Mouse (Mus musculus) testis, adult 2 months (tissue): Measurements from ENCODE around the gene Ugt1a6a. TPM values are rescaled to one million over a fixed set of nuclear protein-coding genes. Genes with fewer than 3 reads are reported as not detected.

Source experiments
- H3K27ac ChIP-seq: fragments of 200-500 bp; 2 replicates; pipeline ENCODE4 v1.5.1; 2012; ENCODE audit warnings: low read depth, low read length; ENCODE audit not compliant: control insufficient read depth, insufficient read depth
- H3K27me3 ChIP-seq: fragments of 200-500 bp; 2 replicates; pipeline ENCODE4 v1.6.1; 2012; ENCODE audit warnings: mild to moderate bottlenecking, low read length, moderate library complexity; ENCODE audit not compliant: control insufficient read depth, insufficient read depth
- H3K36me3 ChIP-seq: fragments of 200-500 bp; 2 replicates; pipeline ENCODE4 v1.6.1; 2012; ENCODE audit warnings: mild to moderate bottlenecking, low read length; ENCODE audit not compliant: control insufficient read depth, insufficient read depth
- H3K4me1 ChIP-seq: fragments of 200-500 bp; 2 replicates; pipeline ENCODE4 v1.6.1; 2012; ENCODE audit warnings: low read length; ENCODE audit not compliant: control insufficient read depth, insufficient read depth
- H3K4me3 ChIP-seq: fragments of 200-500 bp; 2 replicates; pipeline ENCODE4 v1.5.1; 2012; ENCODE audit warnings: low read depth, mild to moderate bottlenecking, low read length, moderate library complexity, mixed read lengths; ENCODE audit not compliant: control insufficient read depth
- CTCF ChIP-seq: fragments of 200-500 bp; IDR thresholded peaks from 2 replicates; pipeline ENCODE4 v1.5.1; 2012; ENCODE audit warnings: low read depth, mild to moderate bottlenecking, inconsistent platforms, low read length, moderate library complexity; ENCODE audit not compliant: control insufficient read depth, insufficient read depth, insufficient replicate concordance
- POLR2A ChIP-seq: fragments of 200-500 bp; IDR thresholded peaks from 2 replicates; pipeline ENCODE4 v1.6.1; 2012; ENCODE audit warnings: low read depth, mild to moderate bottlenecking, inconsistent platforms, low read length, moderate library complexity; ENCODE audit not compliant: control insufficient read depth
- polyA plus RNA-seq: library from polyadenylated mRNA; depleted of rRNA; stranded (reverse); fragments of >200 nt; gene quantifications from 2 replicates; pipeline ENCODE4 v1.2.3, GENCODE M21; 2012

The Ugt1a6a gene
- polyA plus RNA-seq, 1 experiment = 26.9 TPM

- TF ChIP-seq CTCF (no peak), POLR2A (no peak)
- Histone ChIP-seq H3K36me3 (no peaks in the 10 kb centered on the region), H3K27me3 (no peaks in the 10 kb centered on the region), H3K27ac (no peak overlapping the region), H3K4me3 (no peak overlapping the region), H3K4me1 (no peaks in the 10 kb centered on the region)
These were observed 118.9 kb downstream of the Ugt1a6a start for GRCm38 (mm10) chr1:88253540-88253939.

GRCm38 (mm10) chr1:88254793-88255465, 120.3 kb downstream of the Ugt1a6a start:
- H3K27me3 ChIP-seq = no peaks in the 10 kb centered on the region

GRCm38 (mm10) chr1:88255466-88255857, 120.9 kb downstream of the Ugt1a6a start:
- Histone ChIP-seq H3K4me3 (no peak overlapping the region), H3K4me1 (no peaks in the 10 kb centered on the region; the same call in 1 of the 2 replicates), H3K27ac (no peak overlapping the region), H3K27me3 (no peaks in the 10 kb centered on the region), H3K36me3 (no peaks in the 10 kb centered on the region)
- no peak for TF ChIP-seq POLR2A
- no peak for TF ChIP-seq CTCF

More at GRCm38 (mm10) chr1:88254793-88255465, 120.3 kb downstream of the Ugt1a6a start:
- H3K4me1 ChIP-seq = no peaks in the 10 kb centered on the region; the same call in 1 of the 2 replicates
- H3K36me3 ChIP-seq = no peaks in the 10 kb centered on the region
- H3K27ac ChIP-seq = no peak overlapping the region
- H3K4me3 ChIP-seq = no peak overlapping the region
- TF ChIP-seq CTCF = no peak
- no peak for TF ChIP-seq POLR2A

- no peak for TF ChIP-seq POLR2A
- peaks cover 1% of the 10 kb centered on the region; the same call in 1 of the 2 replicates for H3K36me3 ChIP-seq
- H3K27ac ChIP-seq = no peak overlapping the region
- H3K27me3 ChIP-seq = no peaks in the 10 kb centered on the region
- H3K4me3 ChIP-seq = no peak overlapping the region
- no peaks in the 10 kb centered on the region; the same call in 1 of the 2 replicates for H3K4me1 ChIP-seq
These were observed 121.6 kb downstream of the Ugt1a6a start for GRCm38 (mm10) chr1:88255989-88256754.

- TF ChIP-seq POLR2A (no peak), CTCF (no peak)
- Histone ChIP-seq H3K27me3 (no peaks in the 10 kb centered on the region), H3K4me3 (no peak overlapping the region), H3K4me1 (no peaks in the 10 kb centered on the region; the same call in 1 of the 2 replicates), H3K27ac (no peak overlapping the region), H3K36me3 (peaks cover 1% of the 10 kb centered on the region; the same call in 1 of the 2 replicates)
These were observed 122.5 kb downstream of the Ugt1a6a start for GRCm38 (mm10) chr1:88256886-88257663.

- TF ChIP-seq CTCF = no peak
- no peak overlapping the region for H3K4me3 ChIP-seq
- no peaks in the 10 kb centered on the region for H3K27me3 ChIP-seq
- peaks cover 1% of the 10 kb centered on the region; the same call in 1 of the 2 replicates for H3K36me3 ChIP-seq
- no peaks in the 10 kb centered on the region; the same call in 1 of the 2 replicates for H3K4me1 ChIP-seq
- H3K27ac ChIP-seq = no peak overlapping the region
These were observed 123.1 kb downstream of the Ugt1a6a start for GRCm38 (mm10) chr1:88257681-88258080.

GRCm38 (mm10) chr1:88258361-88258760, 123.8 kb downstream of the Ugt1a6a start:
- Histone ChIP-seq H3K4me1 (no peaks in the 10 kb centered on the region; the same call in 1 of the 2 replicates), H3K36me3 (peaks cover 2% of the 10 kb centered on the region; the same call in 1 of the 2 replicates), H3K4me3 (no peak overlapping the region), H3K27ac (no peak overlapping the region), H3K27me3 (no peaks in the 10 kb centered on the region)
- TF ChIP-seq POLR2A (no peak), CTCF (no peak)
